9 mouse cellular contexts compared by ENCODE assay signal in genomic region chr11:94872921-94873320, GRCm38 (mm10).
DNase-seq lines count a peak whose midpoint lies in the region; ATAC-seq lines count a peak whose summit lies in the region.
"Had no signal": no experiment of that assay in that cellular context is flagged by ENCODE, and none has a peak within 500 bp of the region (broad histone marks: within the 10 kb centered on the region; RNA-seq: fewer than 3 reads in every experiment).

No protein-coding gene starts in this region.

- no peaks in the 10 kb centered on the region for H3K9me3 ChIP-seq in intestine, embryonic 16.5 days (ENCODE audit: control insufficient read depth, low read length)

- peaks cover 29% of the 10 kb centered on the region for H3K4me1 ChIP-seq in intestine, embryonic 16.5 days (ENCODE audit: control insufficient read depth, insufficient read depth, low read length)

- peak overlapping the region; percentile 51 for H3K4me2 ChIP-seq in intestine, embryonic 16.5 days (ENCODE audit: low read depth, low read length)

- H3K36me3 ChIP-seq in intestine, embryonic 16.5 days (ENCODE audit: control insufficient read depth, insufficient read depth, low read length) = no peaks in the 10 kb centered on the region

- H3K27ac ChIP-seq in intestine, embryonic 16.5 days (ENCODE audit: low read length) = peak overlapping the region; percentile 96
- H3K27ac ChIP-seq: macrophage had no signal

- DNase-seq in NIH3T3 (ENCODE audit: low read depth) (peak; percentile 98), liver (peak; percentile 50)
- peak; percentile 44 for DNase-seq in embryo, embryonic 9.5 days (ENCODE audit: extremely low spot score)
- DNase-seq in heart, adult 11 months = peak; percentile 98
- peak; percentile 36 for DNase-seq in neural tube, embryonic 10.5 days (ENCODE audit: extremely low spot score, low spot score)
- DNase-seq in testis, postnatal 14 days (ENCODE audit: low spot score) = peak; percentile 71
- DNase-seq in spleen, postnatal 4 days (ENCODE audit: low spot score in 2 of 2) = no peak

- peak; percentile 75 for ATAC-seq in intestine, embryonic 16.5 days

- 4% methylated on average over 19 of the region's 19 CpGs for WGBS in intestine, embryonic 16.5 days

- peak overlapping the region; percentile 51 for H3K9ac ChIP-seq in intestine, embryonic 16.5 days (ENCODE audit: low read depth, low read length)

- no peaks in the 10 kb centered on the region for H3K27me3 ChIP-seq in intestine, embryonic 16.5 days (replicated peaks; ENCODE audit: control insufficient read depth, insufficient read depth, low read length)

- H3K4me3 ChIP-seq in intestine, embryonic 16.5 days (ENCODE audit: low read length) = peak overlapping the region; percentile 30

Comparison
In these comparisons a context has a peak if more than half of its experiments do, and no peak if none do; other contexts are left out.
1. DNase-seq: peak in NIH3T3 (single experiment), embryo, embryonic 9.5 days (single experiment), heart, adult 11 months (single experiment), liver (single experiment), neural tube, embryonic 10.5 days (single experiment) and testis, postnatal 14 days (single experiment); none in spleen, postnatal 4 days (0 of 2).